Mouse (Mus musculus): ENCODE data around the gene Art3.

GRCm38 (mm10) chr5:92345006-92345405, 13.4 kb downstream of the Art3 start:
- no peak for TF ChIP-seq GATA1 (IDR thresholded peaks at IDR 0.05; ENCODE audit: borderline replicate concordance, low read length)
- no peak for TF ChIP-seq FLI1 (IDR thresholded peaks at IDR 0.05; ENCODE audit: low read length)
